Mouse (Mus musculus): ENCODE results near the gene Kcnn1.
"Not testable (repeated sequence)": the region's sequence is repeated elsewhere in the genome, so short reads cannot be mapped to it uniquely, and the experiment has no call there.

Gene Kcnn1

GRCm38 (mm10) chr8:70862824-70863641 lies at the start of gene Kcnn1:
TSS of gene Kcnn1 (minus strand) at chr8:70863258.
- DNase-seq (ENCODE audit: low spot score) = no peak

DNA sequence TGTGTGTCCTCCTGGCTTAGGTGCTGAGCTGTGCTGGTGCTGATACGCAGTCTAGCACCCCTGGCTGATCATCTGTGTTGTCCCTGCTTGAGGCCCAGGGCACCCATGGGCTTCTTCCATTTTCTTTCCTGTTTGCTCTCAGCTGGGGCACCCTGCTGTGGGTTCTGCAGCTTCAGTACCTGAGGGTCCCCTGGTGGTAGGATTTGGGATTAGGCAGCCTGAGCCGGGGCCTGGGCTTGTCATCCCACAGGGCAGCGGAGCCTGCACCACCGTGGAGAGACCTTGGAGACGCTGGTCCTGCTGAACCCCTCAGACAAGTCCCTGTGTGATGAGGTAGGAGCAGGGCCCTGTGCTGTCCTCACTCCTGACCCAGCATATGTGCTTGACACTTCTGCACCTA lies 48.5 kb upstream of the Kcnn1 start:
- DNase-seq (ENCODE audit: low spot score) = no peak

DNA sequence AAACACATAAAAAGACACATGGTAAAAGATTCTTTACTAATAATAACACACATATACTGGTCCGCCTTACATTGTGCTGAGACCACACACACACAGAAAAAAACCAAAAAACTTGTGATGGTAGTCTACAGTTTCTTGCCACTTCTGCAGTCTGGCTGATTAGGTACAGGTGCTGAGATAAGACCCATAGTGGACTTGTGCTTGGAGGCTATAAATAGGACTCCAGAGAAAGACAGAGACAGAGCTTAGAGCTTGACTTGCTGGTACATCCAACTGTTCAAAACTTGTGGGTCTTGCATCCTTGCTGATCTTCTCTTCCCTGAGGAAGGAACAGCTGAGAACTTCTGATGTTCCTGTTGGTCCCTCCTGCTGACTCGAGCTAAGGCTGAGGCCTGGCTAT lies 44.5 kb upstream of the Kcnn1 start:
- no peak for DNase-seq (ENCODE audit: low spot score)

- peak; percentile 70 for DNase-seq (ENCODE audit: low spot score)
Measured at GRCm38 (mm10) chr8:70905831-70906736, 43.0 kb upstream of the Kcnn1 start, which contains the start of gene Map1s. TSS of gene Map1s (plus strand) at chr8:70905932.

DNA sequence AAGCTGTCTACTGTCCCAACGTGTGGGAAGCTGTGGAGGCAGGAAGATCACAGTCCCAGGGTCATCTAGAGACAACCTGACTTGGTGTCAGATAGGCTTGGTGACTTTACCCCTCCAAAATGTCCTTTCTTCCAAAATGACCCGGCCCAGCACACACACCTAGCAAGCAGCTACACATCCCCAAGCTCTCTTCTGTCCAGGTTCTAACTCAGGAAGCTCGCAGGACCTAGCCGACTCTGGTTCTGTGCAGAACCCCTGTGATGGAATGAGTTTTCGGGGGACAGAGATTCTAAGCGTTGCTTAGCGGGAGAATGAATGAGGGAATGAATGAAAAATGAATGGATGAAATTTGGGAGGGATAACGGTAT lies 42.4 kb upstream of the Kcnn1 start:
- DNase-seq (ENCODE audit: low spot score) = no peak

DNA sequence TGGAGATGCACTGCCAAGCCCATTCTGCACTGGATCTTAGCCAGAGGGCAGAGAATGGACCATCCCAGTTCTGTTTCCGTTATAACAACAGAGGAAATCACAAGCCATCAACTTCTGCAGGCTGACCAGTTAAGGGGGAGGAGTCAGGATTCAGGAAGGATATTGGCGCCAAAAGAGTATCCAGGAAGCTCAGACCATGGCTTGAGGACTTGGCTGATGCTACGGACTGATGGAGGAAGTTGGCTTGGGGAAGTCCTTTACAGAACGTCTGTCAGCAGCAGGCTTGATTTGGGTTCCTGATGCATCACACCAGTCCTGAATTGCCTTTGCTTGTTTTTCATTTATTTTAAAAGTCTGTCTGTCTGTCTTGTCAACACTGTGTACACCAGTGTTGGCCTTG lies 41.5 kb upstream of the Kcnn1 start:
- no peak for DNase-seq (ENCODE audit: low spot score)

DNA sequence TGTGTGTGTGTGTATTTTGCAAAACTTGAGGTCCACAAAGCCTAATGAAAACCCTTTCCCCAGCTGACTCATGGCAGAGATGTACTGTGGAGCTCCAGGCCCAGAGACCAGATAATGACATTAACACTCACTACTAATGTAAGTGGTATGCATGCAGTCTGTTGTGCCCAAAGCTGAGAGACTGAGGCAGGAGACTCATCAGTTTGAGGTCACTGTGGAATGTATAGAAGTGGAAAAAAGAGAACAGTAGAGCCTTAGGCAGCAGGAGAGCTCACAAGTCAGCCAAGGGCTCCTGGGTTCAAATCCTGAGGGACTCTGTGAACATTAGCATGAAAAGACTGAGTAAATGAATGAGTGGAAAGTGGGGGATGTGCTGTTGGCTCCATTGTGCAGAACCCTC lies 40.5 kb upstream of the Kcnn1 start:
- no peak for DNase-seq (ENCODE audit: low spot score)

DNA sequence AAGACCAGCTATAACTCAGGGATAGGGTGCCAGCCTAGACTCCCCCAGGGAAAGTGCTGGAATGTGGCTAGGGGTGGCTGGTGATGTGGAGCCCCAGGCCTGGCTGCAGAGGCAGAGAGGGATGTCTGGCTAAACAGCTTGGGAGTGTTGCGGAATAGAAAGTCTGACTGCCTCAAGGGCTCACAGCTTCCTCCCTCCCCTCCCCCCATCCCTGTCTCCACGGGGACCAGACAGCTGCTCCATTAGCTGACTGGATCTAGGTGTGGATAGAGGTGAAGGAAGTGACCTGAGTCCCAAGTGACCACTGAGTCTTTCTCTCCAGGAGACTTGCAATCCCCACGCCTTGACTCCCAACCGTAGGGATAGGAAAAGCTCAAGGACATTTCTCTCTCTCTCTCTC lies 40.1 kb upstream of the Kcnn1 start:
- DNase-seq (ENCODE audit: low spot score) = no peak

GRCm38 (mm10) chr8:70902211-70902610 lies 39.2 kb upstream of the Kcnn1 start:
- DNase-seq (ENCODE audit: low spot score) = no peak

DNA sequence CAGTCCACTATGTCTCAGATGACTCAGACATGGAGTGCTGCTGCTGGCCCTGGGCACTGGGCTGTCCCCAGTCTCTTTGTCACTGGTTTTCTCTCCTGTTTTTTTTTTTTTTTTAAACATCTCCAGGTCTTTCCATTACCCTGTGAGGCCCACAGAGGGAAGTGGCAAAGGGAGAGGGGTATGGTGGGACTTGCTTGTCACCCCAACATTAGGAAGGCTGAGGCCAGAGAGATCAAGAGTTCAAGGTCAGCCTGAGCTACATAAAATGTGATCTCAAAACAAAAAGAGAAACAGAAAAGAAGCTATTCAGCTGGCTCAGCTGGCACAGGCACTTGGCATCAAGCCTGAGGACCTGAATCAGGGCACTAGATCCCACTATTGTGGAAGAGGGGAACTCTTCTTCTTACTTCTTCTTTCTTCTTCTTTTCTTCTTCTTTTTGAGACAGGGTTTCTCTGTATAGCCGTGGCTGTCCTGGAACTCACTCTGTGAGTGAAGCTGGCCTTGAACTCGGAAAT lies 37.9 kb upstream of the Kcnn1 start:
- no peak for DNase-seq (ENCODE audit: low spot score)

- no peak for DNase-seq (ENCODE audit: low spot score)
Measured at GRCm38 (mm10) chr8:70899226-70899625, 36.2 kb upstream of the Kcnn1 start.

DNA sequence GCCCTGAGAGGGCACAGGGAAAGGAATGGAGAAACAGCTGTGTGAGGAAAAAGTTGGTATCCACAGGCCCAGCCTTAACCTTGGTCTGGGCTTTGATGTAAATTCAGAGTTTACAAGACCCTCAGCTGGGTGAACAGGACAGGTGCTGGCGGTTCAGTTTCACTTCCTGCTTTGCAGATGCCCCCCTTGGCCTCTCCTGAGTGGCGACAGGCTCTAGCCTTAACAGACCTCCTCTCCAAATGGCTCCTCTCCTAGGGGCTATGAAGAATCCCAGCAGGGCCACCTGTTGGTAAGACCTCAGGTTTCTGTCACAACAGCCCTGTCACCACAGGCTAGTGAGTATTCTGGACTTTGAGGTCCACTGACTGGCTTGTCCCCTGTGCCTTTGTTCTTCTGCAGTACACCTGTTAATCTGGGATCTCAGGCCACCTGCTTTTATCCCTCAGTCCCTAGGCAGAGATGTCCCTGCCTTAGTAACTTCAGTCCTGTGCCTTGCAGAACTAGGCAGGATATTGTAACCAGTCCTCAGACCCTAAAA lies 35.7 kb upstream of the Kcnn1 start:
- no peak for DNase-seq (ENCODE audit: low spot score)

DNA sequence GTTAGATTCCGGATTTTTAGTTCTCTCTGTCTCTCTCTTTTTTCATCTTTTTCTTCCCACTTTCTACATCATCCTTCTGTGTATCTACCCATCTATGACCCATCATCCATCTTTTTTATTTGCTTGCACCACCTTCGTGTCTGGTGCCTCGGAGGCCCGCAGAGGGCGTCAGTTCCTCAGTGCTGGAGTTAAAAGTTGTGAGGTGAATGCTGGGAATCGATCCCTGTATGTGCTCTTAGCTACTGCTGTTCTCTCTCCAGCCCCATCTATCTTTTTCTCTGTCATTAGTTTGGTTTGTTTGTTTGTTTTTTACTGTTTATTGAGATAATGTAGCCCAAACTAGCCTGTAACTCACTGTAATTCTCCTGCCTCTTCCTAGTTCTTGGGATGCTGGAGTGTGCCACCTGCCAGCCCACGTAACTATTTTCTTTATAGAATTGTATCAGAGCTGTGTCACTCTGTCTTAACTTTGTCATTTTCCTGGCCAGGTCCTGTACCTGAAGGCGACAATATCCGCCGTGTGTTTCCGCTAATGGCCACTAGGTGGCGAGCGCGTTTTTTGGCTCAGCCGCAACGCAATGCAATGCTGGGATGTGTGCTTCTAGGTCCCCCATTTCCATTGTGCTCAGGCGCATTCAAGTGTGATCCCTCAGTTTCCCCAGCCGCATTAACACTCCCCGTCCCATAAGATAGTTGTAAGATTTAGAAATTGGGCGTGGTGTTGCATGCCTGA lies 34.8 kb upstream of the Kcnn1 start:
- peak; percentile 89 for DNase-seq (ENCODE audit: low spot score)

DNA sequence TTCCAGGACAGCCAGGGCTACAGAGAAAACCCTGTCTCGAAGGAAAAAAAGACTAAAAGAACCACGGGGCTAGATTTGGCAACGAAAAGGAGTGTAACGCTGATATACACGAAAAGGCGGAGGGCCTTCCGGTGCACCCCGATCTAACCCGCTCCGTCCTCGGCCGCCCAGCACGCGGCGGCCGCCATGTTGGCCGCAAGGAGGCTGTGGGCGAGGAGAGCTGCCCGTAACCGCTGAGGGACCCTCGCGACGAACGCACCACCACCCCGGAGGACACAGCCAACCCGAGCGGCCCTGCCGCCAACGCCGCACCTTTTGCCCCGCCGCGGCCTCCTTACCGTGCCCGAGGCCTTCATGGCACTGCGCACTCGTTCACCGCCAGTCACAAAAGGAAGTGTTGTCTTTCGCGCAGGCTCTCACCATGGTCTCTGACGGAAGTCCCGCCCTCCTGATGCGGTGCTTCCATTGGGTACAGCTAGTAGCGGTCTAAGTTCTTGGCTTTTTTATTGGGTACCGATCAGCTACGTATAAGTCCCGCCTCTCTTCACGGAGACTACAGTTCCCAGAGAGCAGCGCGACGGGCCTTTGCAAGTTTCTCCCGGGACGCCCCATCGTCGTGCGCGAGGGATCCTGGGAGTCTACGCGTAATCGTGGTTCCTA lies 34.1 kb upstream of the Kcnn1 start, which contains the start of gene Rpl18a:
Gene Rpl18a, minus strand, starts transcription at position 392 of the 660 bp plus-strand sequence.
- peak; percentile 95 for DNase-seq (ENCODE audit: low spot score)

- no peak for DNase-seq (ENCODE audit: low spot score)
Measured at GRCm38 (mm10) chr8:70896316-70897020, 33.4 kb upstream of the Kcnn1 start.

DNA sequence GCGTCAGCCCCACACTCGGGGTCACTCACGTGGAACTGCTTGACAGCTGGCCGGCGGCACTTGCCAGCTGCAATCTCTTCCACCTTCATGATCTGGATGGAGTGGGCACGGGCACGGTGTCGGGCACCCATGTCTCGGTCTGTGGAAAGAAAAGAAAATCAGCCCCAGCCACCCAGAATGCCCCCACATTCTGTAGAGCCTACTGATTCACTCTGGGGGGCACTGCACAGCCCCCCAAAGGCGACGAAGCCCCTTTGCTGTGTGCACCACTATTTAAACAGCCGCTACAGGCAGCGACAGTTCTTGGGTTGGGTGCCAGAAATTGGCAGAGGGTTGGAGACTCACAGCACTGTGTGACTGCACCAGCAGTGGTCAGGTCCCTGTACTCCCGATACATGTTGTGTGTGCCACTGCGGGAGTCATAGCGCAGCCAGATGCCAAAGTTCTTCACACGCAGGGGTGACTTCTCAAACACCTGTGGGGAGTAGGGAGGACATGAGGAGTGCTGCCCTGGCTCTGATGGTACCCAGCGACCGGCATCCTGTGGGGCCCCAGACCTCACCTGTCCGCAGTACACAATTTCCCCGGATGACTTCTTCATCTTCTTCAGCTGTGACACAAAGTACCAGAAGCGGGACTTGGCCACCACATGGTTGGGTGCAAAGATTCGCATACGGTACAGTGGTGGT lies 32.7 kb upstream of the Kcnn1 start:
- DNase-seq (ENCODE audit: low spot score) = not testable (repeated sequence)

DNA sequence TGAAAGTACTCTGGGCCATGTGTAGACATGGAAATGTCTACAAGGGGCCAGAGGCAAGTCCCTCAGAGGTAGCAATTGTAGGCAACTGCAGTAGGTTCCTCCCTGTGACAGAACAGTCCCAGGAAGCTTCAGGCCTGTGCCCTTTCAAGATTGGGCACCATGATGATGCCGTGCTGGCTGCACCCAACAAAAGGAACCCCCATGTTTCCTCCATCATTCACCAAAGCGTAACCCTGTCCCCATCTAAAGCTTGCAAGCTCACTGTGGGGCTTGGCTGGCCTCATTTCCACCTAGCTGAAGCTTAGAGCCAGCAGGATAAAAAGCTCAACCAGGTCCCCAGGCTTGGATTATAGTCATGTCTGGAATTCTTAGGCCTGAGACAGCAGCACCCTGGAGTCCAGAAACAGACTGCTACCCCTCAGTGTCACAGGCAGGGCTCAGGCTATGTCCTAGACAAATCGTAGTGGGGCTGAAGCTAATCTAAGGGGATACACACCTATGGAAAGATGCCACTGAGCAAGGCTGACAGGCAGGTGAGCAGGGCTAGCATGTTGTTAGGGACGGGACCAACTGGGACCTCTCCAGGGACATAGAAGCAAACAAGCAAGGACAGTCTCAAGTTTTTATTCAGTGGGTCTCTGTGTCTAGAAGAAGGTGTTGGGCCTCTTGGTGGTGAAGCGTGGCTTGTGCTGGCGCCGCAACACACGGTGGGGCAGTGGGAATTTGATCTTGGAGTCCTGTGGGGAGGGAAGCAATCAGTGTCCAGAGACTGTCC lies 31.9 kb upstream of the Kcnn1 start:
- DNase-seq (ENCODE audit: low spot score) = no peak

- no peak for DNase-seq (ENCODE audit: low spot score)
Measured at GRCm38 (mm10) chr8:70894385-70894720, 31.3 kb upstream of the Kcnn1 start.

DNA sequence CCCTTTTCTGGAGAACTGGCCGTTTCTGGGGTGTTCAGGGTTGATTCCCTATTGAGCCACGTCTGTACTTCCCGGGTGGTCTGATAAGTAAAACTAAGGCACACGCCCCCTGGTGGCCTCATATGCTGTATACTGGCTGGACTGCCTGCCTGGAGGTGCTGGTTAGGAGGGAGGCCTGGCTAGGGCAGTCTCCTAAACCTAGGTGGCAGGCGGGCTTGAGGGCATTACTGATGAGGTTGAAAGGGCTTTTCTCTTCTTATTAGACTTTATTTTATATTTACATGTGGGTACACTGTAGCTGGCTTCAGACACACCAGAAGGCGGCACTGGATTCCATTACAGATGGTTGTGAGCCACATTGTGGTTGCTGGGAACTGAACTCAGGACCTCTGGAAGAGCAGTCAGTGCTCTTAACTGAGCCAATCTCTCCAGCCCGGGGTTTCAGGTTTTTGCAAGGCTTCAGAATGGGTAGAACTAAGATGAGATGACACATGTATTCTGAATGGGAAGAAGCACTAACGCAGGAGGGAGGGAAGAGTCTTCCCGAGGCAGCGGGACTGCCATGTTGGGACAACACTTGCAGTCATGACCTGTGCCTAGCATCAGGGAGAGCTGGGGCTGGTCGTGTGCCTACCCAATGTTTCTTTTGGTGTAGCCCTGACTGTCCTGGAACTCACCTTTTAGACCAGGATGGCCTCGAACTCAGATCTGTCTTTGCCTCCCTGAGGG lies 30.8 kb upstream of the Kcnn1 start:
- DNase-seq (ENCODE audit: low spot score) = peak; percentile 80

All from urinary bladder, postnatal 14 days (tissue).